Mouse (Mus musculus): ENCODE measurements at regions not wholly inside any gene's neighbourhood (a gene's known extent, or its start where the extent isn't known, plus 50 kb on each side); places are given as distances from the start of the nearest gene placed in this dataset.

DNA sequence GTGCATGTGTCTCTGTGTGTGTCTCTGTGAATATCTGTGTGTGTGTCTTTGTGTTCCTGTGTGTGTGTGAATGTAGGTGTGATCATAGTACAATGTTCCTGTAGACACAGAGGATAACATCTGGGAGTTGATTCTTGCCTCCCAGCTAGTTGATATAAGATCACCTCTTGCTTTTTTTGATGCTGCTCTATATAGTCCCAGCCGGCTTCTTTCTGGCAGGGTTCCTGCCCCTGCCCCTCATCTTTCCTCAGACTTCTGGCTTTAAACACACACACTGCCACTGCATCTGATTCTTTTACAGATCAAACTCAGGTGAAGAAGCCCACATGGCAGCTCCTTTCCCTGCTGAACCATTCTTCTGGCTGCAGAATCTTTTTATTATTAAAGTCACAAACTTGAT is 487.6 kb upstream of the Arpp21 start:
- TF ChIP-seq POLR2A (IDR thresholded peaks at IDR 0.05; ENCODE audit: borderline replicate concordance, extremely low read depth, insufficient read depth, insufficient read length, poor library complexity, severe bottlenecking) (no peak), CTCF (IDR thresholded peaks at IDR 0.05; ENCODE audit: borderline replicate concordance, extremely low read depth, insufficient read depth, insufficient read length) (no peak)
